Mouse (Mus musculus): ENCODE data around the gene Metap1.

Metap1 gene

GRCm38 (mm10) chr3:138454234-138454633 lies 35.1 kb downstream of the Metap1 start:
- no peak for DNase-seq (ENCODE audit: low spot score in 2 of 2)

- DNase-seq (ENCODE audit: low spot score in 2 of 2) = no peak
These were observed 37.1 kb downstream of the Metap1 start for GRCm38 (mm10) chr3:138452169-138452568.

- DNase-seq (ENCODE audit: low spot score in 2 of 2) = no peak
These were observed 41.0 kb downstream of the Metap1 start for GRCm38 (mm10) chr3:138448077-138448860.

GRCm38 (mm10) chr3:138443465-138443771 lies 45.9 kb downstream of the Metap1 start:
- DNase-seq (ENCODE audit: low spot score in 2 of 2) = no peak

- peak; percentile 79 to 86 for DNase-seq (ENCODE audit: low spot score in 2 of 2)
These were observed 46.5 kb downstream of the Metap1 start, which contains the start of gene Adh5 for GRCm38 (mm10) chr3:138442612-138443464. Gene Adh5, plus strand, starts transcription at chr3:138443093.

- no peak for DNase-seq (ENCODE audit: low spot score in 2 of 2)
These were observed 47.1 kb downstream of the Metap1 start for GRCm38 (mm10) chr3:138442203-138442602.

- DNase-seq (ENCODE audit: low spot score in 2 of 2) = no peak
These were observed 50.6 kb downstream of the Metap1 start for GRCm38 (mm10) chr3:138438716-138439115.

- DNase-seq (ENCODE audit: low spot score in 2 of 2) = no peak
These were observed 57.5 kb downstream of the Metap1 start for GRCm38 (mm10) chr3:138431835-138432234.

GRCm38 (mm10) chr3:138430360-138430976 lies 58.8 kb downstream of the Metap1 start:
- DNase-seq (ENCODE audit: low spot score in 2 of 2) = no peak

GRCm38 (mm10) chr3:138424247-138424646 lies 65.1 kb downstream of the Metap1 start:
- DNase-seq (ENCODE audit: low spot score in 2 of 2) = no peak

- DNase-seq (ENCODE audit: low spot score in 2 of 2) = no peak
These were observed 65.7 kb downstream of the Metap1 start for GRCm38 (mm10) chr3:138423664-138424063.

- DNase-seq (ENCODE audit: low spot score in 2 of 2) = no peak
These were observed 68.9 kb downstream of the Metap1 start for GRCm38 (mm10) chr3:138420385-138420784.

GRCm38 (mm10) chr3:138419369-138419768 lies 69.9 kb downstream of the Metap1 start:
- DNase-seq (ENCODE audit: low spot score in 2 of 2) = no peak

- DNase-seq (ENCODE audit: low spot score in 2 of 2) = no peak
These were observed 74.1 kb downstream of the Metap1 start, which contains the start of gene Adh4 for GRCm38 (mm10) chr3:138415121-138415690. Gene Adh4, plus strand, starts transcription at chr3:138415466.

- DNase-seq (ENCODE audit: low spot score in 2 of 2) = no peak
These were observed 79.1 kb downstream of the Metap1 start for GRCm38 (mm10) chr3:138410211-138410610.

- DNase-seq (ENCODE audit: low spot score in 2 of 2) = no peak
These were observed 79.7 kb downstream of the Metap1 start for GRCm38 (mm10) chr3:138409585-138409984.
